Mouse (Mus musculus): ENCODE measurements at regions not wholly inside any gene's neighbourhood (a gene's known extent, or its start where the extent isn't known, plus 50 kb on each side); places are given as distances from the start of the nearest gene placed in this dataset.

GRCm38 (mm10) chr17:4735185-4735584, 258.9 kb upstream of the Arid1b start:
- Histone ChIP-seq H3K4me3 (no peak overlapping the region), H3K9me3 (no peaks in the 10 kb centered on the region), H3K27ac (no peak overlapping the region), H3K4me1 (0 out of 2 replicates have a peak, but pooled peaks cover 3% of the 10 kb centered on the region), H3K36me3 (no peaks in the 10 kb centered on the region), H3K27me3 (ENCODE audit: insufficient read depth, poor library complexity, severe bottlenecking) (no peaks in the 10 kb centered on the region)
- WGBS, result 56% methylated on average over 1 of the region's 1 CpGs
- DNase-seq (ENCODE audit: low spot score), result no peak

- WGBS, result 81% methylated on average over 3 of the region's 3 CpGs
Observed at GRCm38 (mm10) chr17:4736689-4737088, 257.4 kb upstream of the Arid1b start.

GRCm38 (mm10) chr17:4738717-4739485, 255.2 kb upstream of the Arid1b start:
- 14% methylated on average over 7 of the region's 7 CpGs for WGBS
- DNase-seq (ENCODE audit: low spot score), result no peak
- H3K27ac ChIP-seq, result no peak overlapping the region
- H3K4me1 ChIP-seq, result 0 out of 2 replicates have a peak, but pooled peaks cover 3% of the 10 kb centered on the region
- no peak overlapping the region for H3K4me3 ChIP-seq
- no peaks in the 10 kb centered on the region for H3K36me3 ChIP-seq
- H3K9me3 ChIP-seq, result no peaks in the 10 kb centered on the region
- no peaks in the 10 kb centered on the region for H3K27me3 ChIP-seq (ENCODE audit: insufficient read depth, poor library complexity, severe bottlenecking)

More at GRCm38 (mm10) chr17:4736689-4737088, 257.4 kb upstream of the Arid1b start:
- H3K27me3 ChIP-seq (ENCODE audit: insufficient read depth, poor library complexity, severe bottlenecking), result no peaks in the 10 kb centered on the region
- 0 out of 2 replicates have a peak, but pooled peaks cover 3% of the 10 kb centered on the region for H3K4me1 ChIP-seq
- H3K27ac ChIP-seq, result no peak overlapping the region
- DNase-seq (ENCODE audit: low spot score), result no peak
- H3K36me3 ChIP-seq, result no peaks in the 10 kb centered on the region
- H3K9me3 ChIP-seq, result no peaks in the 10 kb centered on the region
- no peak overlapping the region for H3K4me3 ChIP-seq

GRCm38 (mm10) chr17:4740784-4741183, 253.3 kb upstream of the Arid1b start:
- H3K36me3 ChIP-seq, result no peaks in the 10 kb centered on the region
- H3K27me3 ChIP-seq (ENCODE audit: insufficient read depth, poor library complexity, severe bottlenecking), result no peaks in the 10 kb centered on the region
- H3K9me3 ChIP-seq, result no peaks in the 10 kb centered on the region
- H3K4me3 ChIP-seq, result no peak overlapping the region
- H3K27ac ChIP-seq, result no peak overlapping the region
- WGBS, result 27% methylated on average over 5 of the region's 5 CpGs
- 0 out of 2 replicates have a peak, but pooled peaks cover 3% of the 10 kb centered on the region for H3K4me1 ChIP-seq
- no peak for DNase-seq (ENCODE audit: low spot score)

- no peaks in the 10 kb centered on the region for H3K9me3 ChIP-seq
Observed at GRCm38 (mm10) chr17:4742314-4742713, 251.8 kb upstream of the Arid1b start.

GRCm38 (mm10) chr17:4762956-4763355, 231.2 kb upstream of the Arid1b start:
- WGBS, result 88% methylated on average over 6 of the region's 6 CpGs
- Histone ChIP-seq H3K9me3 (no peaks in the 10 kb centered on the region), H3K36me3 (no peaks in the 10 kb centered on the region)

More at GRCm38 (mm10) chr17:4742314-4742713, 251.8 kb upstream of the Arid1b start:
- Histone ChIP-seq H3K4me3 (no peak overlapping the region), H3K27ac (no peak overlapping the region), H3K36me3 (no peaks in the 10 kb centered on the region), H3K27me3 (ENCODE audit: insufficient read depth, poor library complexity, severe bottlenecking) (no peaks in the 10 kb centered on the region), H3K4me1 (0 out of 2 replicates have a peak, but pooled peaks cover 3% of the 10 kb centered on the region)
- DNase-seq (ENCODE audit: low spot score), result no peak
- WGBS, result 69% methylated on average over 1 of the region's 1 CpGs

GRCm38 (mm10) chr17:4765723-4766122, 228.4 kb upstream of the Arid1b start:
- Histone ChIP-seq H3K4me3 (no peak overlapping the region), H3K4me1 (no peaks in the 10 kb centered on the region), H3K36me3 (no peaks in the 10 kb centered on the region), H3K27me3 (ENCODE audit: insufficient read depth, poor library complexity, severe bottlenecking) (no peaks in the 10 kb centered on the region), H3K27ac (no peak overlapping the region), H3K9me3 (no peaks in the 10 kb centered on the region)
- no peak for DNase-seq (ENCODE audit: low spot score)
- WGBS, result 75% methylated on average over 5 of the region's 5 CpGs

More at GRCm38 (mm10) chr17:4762956-4763355, 231.2 kb upstream of the Arid1b start:
- Histone ChIP-seq H3K27ac (no peak overlapping the region), H3K4me3 (no peak overlapping the region), H3K27me3 (ENCODE audit: insufficient read depth, poor library complexity, severe bottlenecking) (no peaks in the 10 kb centered on the region), H3K4me1 (no peaks in the 10 kb centered on the region)
- DNase-seq (ENCODE audit: low spot score), result no peak

GRCm38 (mm10) chr17:4767947-4768522, 226.1 kb upstream of the Arid1b start:
- Histone ChIP-seq H3K9me3 (no peaks in the 10 kb centered on the region), H3K27me3 (ENCODE audit: insufficient read depth, poor library complexity, severe bottlenecking) (no peaks in the 10 kb centered on the region)
- 81% methylated on average over 5 of the region's 5 CpGs for WGBS

GRCm38 (mm10) chr17:4769284-4769683, 224.8 kb upstream of the Arid1b start:
- H3K27me3 ChIP-seq (ENCODE audit: insufficient read depth, poor library complexity, severe bottlenecking), result no peaks in the 10 kb centered on the region
- no peak overlapping the region for H3K4me3 ChIP-seq
- 78% methylated on average over 4 of the region's 4 CpGs for WGBS
- H3K4me1 ChIP-seq, result no peaks in the 10 kb centered on the region
- no peak for DNase-seq (ENCODE audit: low spot score)
- H3K9me3 ChIP-seq, result no peaks in the 10 kb centered on the region
- no peaks in the 10 kb centered on the region for H3K36me3 ChIP-seq
- no peak overlapping the region for H3K27ac ChIP-seq

More at GRCm38 (mm10) chr17:4767947-4768522, 226.1 kb upstream of the Arid1b start:
- no peaks in the 10 kb centered on the region for H3K36me3 ChIP-seq
- H3K27ac ChIP-seq, result no peak overlapping the region
- no peaks in the 10 kb centered on the region for H3K4me1 ChIP-seq
- H3K4me3 ChIP-seq, result no peak overlapping the region
- no peak for DNase-seq (ENCODE audit: low spot score)

GRCm38 (mm10) chr17:4770052-4770451, 224.1 kb upstream of the Arid1b start:
- no peak for DNase-seq (ENCODE audit: low spot score)
- H3K27me3 ChIP-seq (ENCODE audit: insufficient read depth, poor library complexity, severe bottlenecking), result no peaks in the 10 kb centered on the region
- H3K27ac ChIP-seq, result no peak overlapping the region
- H3K4me3 ChIP-seq, result no peak overlapping the region
- no peaks in the 10 kb centered on the region for H3K4me1 ChIP-seq
- WGBS, result 63% methylated on average over 3 of the region's 3 CpGs
- H3K36me3 ChIP-seq, result no peaks in the 10 kb centered on the region
- H3K9me3 ChIP-seq, result no peaks in the 10 kb centered on the region

GRCm38 (mm10) chr17:4778161-4778560, 216.0 kb upstream of the Arid1b start:
- peak; percentile 79 for DNase-seq (ENCODE audit: low spot score)
- H3K27ac ChIP-seq, result no peak overlapping the region
- no peaks in the 10 kb centered on the region for H3K9me3 ChIP-seq
- H3K36me3 ChIP-seq, result no peaks in the 10 kb centered on the region
- peaks cover 3% of the 10 kb centered on the region; the same call in 1 of the 2 replicates for H3K27me3 ChIP-seq (ENCODE audit: insufficient read depth, poor library complexity, severe bottlenecking)
- H3K4me1 ChIP-seq, result no peaks in the 10 kb centered on the region; the same call in 1 of the 2 replicates
- 3% methylated on average over 14 of the region's 14 CpGs for whole genome bisulfite sequencing
- no peak overlapping the region for H3K4me3 ChIP-seq

GRCm38 (mm10) chr17:4779017-4779416, 215.1 kb upstream of the Arid1b start:
- H3K36me3 ChIP-seq, result no peaks in the 10 kb centered on the region
- no peaks in the 10 kb centered on the region; the same call in 1 of the 2 replicates for H3K4me1 ChIP-seq
- H3K27me3 ChIP-seq (ENCODE audit: insufficient read depth, poor library complexity, severe bottlenecking), result peaks cover 3% of the 10 kb centered on the region; the same call in 1 of the 2 replicates
- DNase-seq (ENCODE audit: low spot score), result no peak
- H3K9me3 ChIP-seq, result no peaks in the 10 kb centered on the region
- no peak overlapping the region for H3K27ac ChIP-seq
- 87% methylated on average over 10 of the region's 10 CpGs for WGBS
- no peak overlapping the region for H3K4me3 ChIP-seq

GRCm38 (mm10) chr17:4781586-4781985, 212.5 kb upstream of the Arid1b start:
- Histone ChIP-seq H3K4me1 (peaks cover 6% of the 10 kb centered on the region), H3K27ac (no peak overlapping the region), H3K27me3 (ENCODE audit: insufficient read depth, poor library complexity, severe bottlenecking) (peaks cover 3% of the 10 kb centered on the region; the same call in 1 of the 2 replicates), H3K36me3 (no peaks in the 10 kb centered on the region), H3K9me3 (no peaks in the 10 kb centered on the region), H3K4me3 (no peak overlapping the region)
- 77% methylated on average over 3 of the region's 3 CpGs for WGBS
- DNase-seq (ENCODE audit: low spot score), result no peak

Measured in heart, embryonic 10.5 days (tissue).